Mouse (Mus musculus) liver, adult 2 months (tissue): ENCODE measurements around the gene Gpr26. TPM values are rescaled to one million over a fixed set of nuclear protein-coding genes. Genes with fewer than 3 reads are reported as not detected.

ENCODE experiments used
- DNase-seq: peaks from one replicate; pipeline ENCODE4 v3.0.0-alpha.2; 2011; ENCODE audit warnings: low read depth, low spot score; ENCODE audit errors: extremely low read depth
- H3K27ac ChIP-seq: fragments of 200-500 bp; replicated peaks from 2 replicates; pipeline ENCODE4 v1.5.1; 2012; ENCODE audit warnings: low read depth, mild to moderate bottlenecking, control low read depth, inconsistent platforms, low read length; ENCODE audit not compliant: insufficient read depth
- H3K27me3 ChIP-seq: fragments of 200-500 bp; 2 replicates; pipeline ENCODE4 v1.6.1; 2012; ENCODE audit warnings: mild to moderate bottlenecking, moderate library complexity, low read length, inconsistent platforms; ENCODE audit not compliant: control insufficient read depth, insufficient read depth
- H3K36me3 ChIP-seq: fragments of 200-500 bp; 2 replicates; pipeline ENCODE4 v1.6.1; 2012; ENCODE audit warnings: low read length, inconsistent platforms; ENCODE audit not compliant: control insufficient read depth, insufficient read depth
- H3K4me1 ChIP-seq: fragments of 200-500 bp; 2 replicates; pipeline ENCODE4 v1.6.1; 2011; ENCODE audit warnings: low read length; ENCODE audit not compliant: control insufficient read depth, insufficient read depth
- H3K4me3 ChIP-seq: fragments of 200-500 bp; 2 replicates; pipeline ENCODE4 v1.5.1; 2011; ENCODE audit warnings: low read depth, mild to moderate bottlenecking, control low read depth, low read length, moderate library complexity; ENCODE audit not compliant: insufficient read depth
- H3K79me2 ChIP-seq: fragments of 200-500 bp; 2 replicates; pipeline ENCODE4 v1.6.1; 2012; ENCODE audit warnings: inconsistent platforms, mild to moderate bottlenecking, low read length, moderate library complexity; ENCODE audit not compliant: control insufficient read depth, insufficient read depth
- H3K9ac ChIP-seq: fragments of 200-500 bp; 2 replicates; pipeline ENCODE4 v1.6.1; 2012; ENCODE audit warnings: low read depth, mild to moderate bottlenecking, control low read depth, inconsistent platforms, low read length
- CTCF ChIP-seq: fragments of 200-500 bp; IDR thresholded peaks from 2 replicates; pipeline ENCODE4 v1.5.1; 2011; ENCODE audit warnings: low read depth, low read length, control low read depth
- POLR2A ChIP-seq: fragments of 200-500 bp; IDR thresholded peaks from 2 replicates; pipeline ENCODE4 v1.6.1; 2011; ENCODE audit warnings: low read length, control low read depth; ENCODE audit not compliant: insufficient read depth; ENCODE audit errors: extremely low read depth
- WGBS: fragments of 180-500 bp; shearing (Covaris S2); methylation state at CpG from one replicate; pipeline ENCODE4 v1.1.7; 2018; 5-methylcytosine and 5-hydroxymethylcytosine counted together
- polyA plus RNA-seq: library from polyadenylated mRNA; depleted of rRNA; stranded (reverse); fragments of >200 nt; gene quantifications from 2 replicates; pipeline ENCODE4 v1.2.3, GENCODE M21; 2012
- total RNA-seq: library from RNA; depleted of rRNA; stranded (reverse); fragments of >200 nt; gene quantifications from 2 replicates; pipeline ENCODE4 v1.2.3, GENCODE M21; 2014

Gene Gpr26
- total and polyA plus RNA-seq, 2 experiments = not detected

GRCm38 (mm10) chr7:131953402-131953801 is 12.9 kb upstream of the Gpr26 start:
- WGBS = 68% methylated on average over 3 of the region's 3 CpGs

GRCm38 (mm10) chr7:131958705-131959104 is 7.6 kb upstream of the Gpr26 start:
- DNase-seq = no peak
- 59% methylated on average over 1 of the region's 1 CpGs for WGBS
- no peaks in the 10 kb centered on the region for H3K36me3 ChIP-seq
- H3K4me3 ChIP-seq = no peak overlapping the region
- no peak overlapping the region for H3K27ac ChIP-seq
- TF ChIP-seq POLR2A = no peak
- no peak for TF ChIP-seq CTCF
- no peaks in the 10 kb centered on the region for H3K79me2 ChIP-seq
- no peak overlapping the region for H3K9ac ChIP-seq
- no peaks in the 10 kb centered on the region for H3K27me3 ChIP-seq
- H3K4me1 ChIP-seq = no peaks in the 10 kb centered on the region

More at GRCm38 (mm10) chr7:131953402-131953801, 12.9 kb upstream of the Gpr26 start:
- H3K79me2 ChIP-seq = no peaks in the 10 kb centered on the region
- no peaks in the 10 kb centered on the region for H3K27me3 ChIP-seq
- no peak for DNase-seq
- H3K9ac ChIP-seq = no peak overlapping the region
- no peaks in the 10 kb centered on the region for H3K36me3 ChIP-seq
- no peak overlapping the region for H3K27ac ChIP-seq
- no peak for TF ChIP-seq POLR2A
- TF ChIP-seq CTCF = no peak
- H3K4me1 ChIP-seq = no peaks in the 10 kb centered on the region
- no peak overlapping the region for H3K4me3 ChIP-seq

GRCm38 (mm10) chr7:131960551-131960950 is 5.7 kb upstream of the Gpr26 start:
- H3K27ac ChIP-seq = no peak overlapping the region
- no peak overlapping the region for H3K4me3 ChIP-seq
- WGBS = 24% methylated on average over 6 of the region's 6 CpGs
- no peaks in the 10 kb centered on the region for H3K27me3 ChIP-seq
- H3K36me3 ChIP-seq = no peaks in the 10 kb centered on the region
- TF ChIP-seq CTCF (no peak), POLR2A (no peak)
- DNase-seq = no peak
- no peak overlapping the region for H3K9ac ChIP-seq
- H3K79me2 ChIP-seq = no peaks in the 10 kb centered on the region
- H3K4me1 ChIP-seq = no peaks in the 10 kb centered on the region

GRCm38 (mm10) chr7:131966916-131967494 is 745 bp downstream of the Gpr26 start:
- Histone ChIP-seq H3K4me3 (no peak overlapping the region), H3K27me3 (peaks cover 10% of the 10 kb centered on the region), H3K79me2 (no peaks in the 10 kb centered on the region), H3K9ac (no peak overlapping the region), H3K27ac (no peak overlapping the region), H3K36me3 (no peaks in the 10 kb centered on the region), H3K4me1 (no peaks in the 10 kb centered on the region)
- DNase-seq = no peak
- no peak for TF ChIP-seq CTCF
- no peak for TF ChIP-seq POLR2A
- WGBS = 9% methylated on average over 57 of the region's 57 CpGs

GRCm38 (mm10) chr7:131970255-131970654 is 4.0 kb downstream of the Gpr26 start:
- 41% methylated on average over 3 of the region's 3 CpGs for WGBS
- no peaks in the 10 kb centered on the region for H3K36me3 ChIP-seq

GRCm38 (mm10) chr7:131975867-131976266 is 9.6 kb downstream of the Gpr26 start:
- H3K27ac ChIP-seq = no peak overlapping the region
- no peaks in the 10 kb centered on the region for H3K27me3 ChIP-seq
- no peak overlapping the region for H3K9ac ChIP-seq
- TF ChIP-seq CTCF (no peak), POLR2A (no peak)
- no peaks in the 10 kb centered on the region for H3K79me2 ChIP-seq
- no peak for DNase-seq
- H3K4me3 ChIP-seq = no peak overlapping the region
- 72% methylated on average over 6 of the region's 6 CpGs for WGBS
- no peaks in the 10 kb centered on the region for H3K4me1 ChIP-seq
- H3K36me3 ChIP-seq = no peaks in the 10 kb centered on the region

More at GRCm38 (mm10) chr7:131970255-131970654, 4.0 kb downstream of the Gpr26 start:
- Histone ChIP-seq H3K27me3 (peaks cover 10% of the 10 kb centered on the region), H3K4me3 (no peak overlapping the region), H3K79me2 (no peaks in the 10 kb centered on the region), H3K4me1 (no peaks in the 10 kb centered on the region), H3K27ac (no peak overlapping the region), H3K9ac (no peak overlapping the region)
- no peak for DNase-seq
- TF ChIP-seq CTCF = no peak
- TF ChIP-seq POLR2A = no peak
